Mouse (Mus musculus): ENCODE results near the gene Focad. TPM values are rescaled to one million over a fixed set of nuclear protein-coding genes. Genes with fewer than 3 reads are reported as not detected.

The Focad gene
- total RNA-seq, 2 experiments from 2014 or later, result 15.0 to 24.6 TPM

DNA sequence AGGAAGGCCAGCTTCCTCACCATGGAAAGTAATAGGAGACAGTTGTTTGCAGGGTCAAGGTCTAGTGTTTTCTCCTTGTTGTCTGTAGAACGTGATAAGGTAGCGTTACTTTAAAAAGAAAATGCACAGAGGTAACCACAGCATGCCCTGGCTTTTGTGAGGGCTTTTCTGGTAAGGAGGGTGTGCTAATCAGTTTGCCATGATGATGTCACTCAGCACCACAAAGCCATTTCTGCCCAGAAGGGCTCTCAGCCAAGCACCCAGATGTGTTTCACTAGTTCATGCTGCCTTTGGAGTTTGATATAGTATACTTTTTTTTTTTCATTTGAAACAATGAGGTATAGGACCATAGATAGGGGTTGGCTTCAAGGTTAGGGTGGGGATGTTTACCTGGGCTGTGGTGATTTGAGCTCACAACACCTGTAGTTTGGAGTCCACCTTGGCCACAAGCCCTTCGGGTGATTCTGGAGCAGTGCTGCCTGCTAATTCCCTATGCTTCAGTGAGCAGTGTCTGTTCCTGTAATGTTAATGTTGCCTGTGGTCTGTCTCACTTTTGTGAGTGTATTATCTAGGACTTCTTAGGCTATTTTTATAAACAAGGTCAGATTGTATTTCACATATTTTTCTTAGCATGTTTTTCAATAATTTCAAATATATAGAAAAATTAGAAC, 61.2 kb downstream of the Focad start:
- no peak for DNase-seq

DNA sequence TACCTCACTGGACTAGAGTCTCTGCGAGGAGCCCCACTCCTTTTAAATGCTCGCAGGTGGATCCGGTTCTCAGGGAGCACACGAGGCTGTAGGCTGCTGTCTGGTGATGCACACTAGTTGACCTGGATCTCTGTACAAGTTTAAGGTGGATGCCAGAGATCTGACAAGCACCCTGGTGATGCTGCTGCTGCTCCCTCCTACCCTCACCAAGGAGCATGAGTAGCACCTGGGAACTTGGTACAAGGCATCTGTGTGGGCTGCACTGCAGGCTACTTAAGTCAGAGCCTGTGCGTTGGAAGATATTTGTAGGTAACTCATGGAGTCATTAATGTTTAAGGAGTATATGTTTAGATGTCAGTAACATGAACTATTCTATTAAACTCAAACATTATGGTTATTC, 62.5 kb downstream of the Focad start:
- no peak for DNase-seq

DNA sequence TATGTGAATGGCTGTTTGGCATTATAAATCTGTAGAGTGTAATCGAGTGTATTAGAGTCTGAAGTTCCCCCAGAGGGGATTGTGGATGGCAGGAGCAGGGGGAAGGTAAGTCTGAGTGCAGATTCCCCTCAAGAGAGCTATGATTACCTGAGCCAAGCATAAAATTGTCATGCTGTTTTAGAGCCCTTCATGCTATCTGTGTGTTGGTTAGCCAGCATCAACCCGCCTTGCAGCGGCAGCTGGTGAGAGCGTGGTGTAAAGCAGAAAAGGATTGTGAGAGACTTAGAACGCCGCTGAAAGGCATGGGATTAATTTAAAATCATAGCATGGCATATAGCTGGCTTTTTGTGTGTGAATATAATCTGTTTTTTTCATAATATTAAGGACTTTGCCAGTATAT, 63.2 kb downstream of the Focad start:
- no peak for DNase-seq

- no peak for DNase-seq
Measured at GRCm38 (mm10) chr4:88159256-88159655, 64.8 kb downstream of the Focad start.

DNA sequence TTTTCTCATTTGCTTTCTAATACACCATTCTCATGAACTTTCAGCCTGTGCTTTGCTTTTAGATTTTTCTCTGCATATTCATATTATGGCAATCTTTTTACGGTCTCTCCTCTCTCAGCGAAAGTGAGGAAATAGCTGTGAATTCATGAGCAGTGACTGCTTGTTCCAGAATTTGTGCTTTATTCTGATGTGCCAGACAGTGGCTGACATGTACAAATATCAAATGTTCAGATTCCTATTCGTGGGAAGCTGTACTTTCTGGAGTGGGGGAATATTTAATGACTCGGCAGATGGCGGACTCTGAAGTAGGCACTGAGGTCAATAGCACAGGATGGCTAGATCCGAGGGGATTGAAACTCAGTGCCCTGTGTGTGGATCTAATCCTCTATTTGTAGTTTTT, 65.3 kb downstream of the Focad start:
- no peak for DNase-seq

DNA sequence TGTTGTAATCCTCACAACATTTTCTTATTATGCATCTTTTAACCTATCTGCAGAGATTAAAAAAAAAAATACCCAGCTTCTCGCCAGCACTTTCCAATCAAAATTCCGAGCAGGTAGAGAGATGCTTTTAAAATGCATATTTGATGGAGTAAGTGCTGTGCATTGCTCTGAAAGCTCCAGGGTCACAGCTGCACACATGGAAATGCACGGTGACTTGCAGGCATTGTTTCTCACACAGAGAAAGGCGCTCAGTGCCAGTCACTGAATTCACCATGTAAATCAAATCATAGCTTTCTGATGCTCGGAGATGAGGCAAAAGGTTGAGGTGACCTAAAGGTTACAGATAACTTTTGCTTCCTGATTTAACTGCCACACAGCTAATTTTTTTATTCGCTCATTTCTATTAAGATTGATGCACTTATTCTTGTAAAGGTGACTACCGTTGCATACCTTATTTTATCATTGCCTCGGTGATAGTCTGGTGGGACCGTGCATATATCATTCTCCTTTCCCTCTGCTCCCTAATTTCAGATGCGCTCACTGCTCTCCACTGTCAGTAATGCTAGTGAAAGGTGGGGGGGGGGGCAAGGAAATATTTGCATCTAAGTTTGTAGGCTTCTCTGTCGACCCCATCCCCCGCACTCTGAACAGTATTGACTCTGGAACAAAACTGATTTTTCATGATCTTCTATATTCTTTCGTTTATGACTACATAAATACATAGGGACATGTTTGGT, 69.2 kb downstream of the Focad start:
- DNase-seq, result no peak

DNA sequence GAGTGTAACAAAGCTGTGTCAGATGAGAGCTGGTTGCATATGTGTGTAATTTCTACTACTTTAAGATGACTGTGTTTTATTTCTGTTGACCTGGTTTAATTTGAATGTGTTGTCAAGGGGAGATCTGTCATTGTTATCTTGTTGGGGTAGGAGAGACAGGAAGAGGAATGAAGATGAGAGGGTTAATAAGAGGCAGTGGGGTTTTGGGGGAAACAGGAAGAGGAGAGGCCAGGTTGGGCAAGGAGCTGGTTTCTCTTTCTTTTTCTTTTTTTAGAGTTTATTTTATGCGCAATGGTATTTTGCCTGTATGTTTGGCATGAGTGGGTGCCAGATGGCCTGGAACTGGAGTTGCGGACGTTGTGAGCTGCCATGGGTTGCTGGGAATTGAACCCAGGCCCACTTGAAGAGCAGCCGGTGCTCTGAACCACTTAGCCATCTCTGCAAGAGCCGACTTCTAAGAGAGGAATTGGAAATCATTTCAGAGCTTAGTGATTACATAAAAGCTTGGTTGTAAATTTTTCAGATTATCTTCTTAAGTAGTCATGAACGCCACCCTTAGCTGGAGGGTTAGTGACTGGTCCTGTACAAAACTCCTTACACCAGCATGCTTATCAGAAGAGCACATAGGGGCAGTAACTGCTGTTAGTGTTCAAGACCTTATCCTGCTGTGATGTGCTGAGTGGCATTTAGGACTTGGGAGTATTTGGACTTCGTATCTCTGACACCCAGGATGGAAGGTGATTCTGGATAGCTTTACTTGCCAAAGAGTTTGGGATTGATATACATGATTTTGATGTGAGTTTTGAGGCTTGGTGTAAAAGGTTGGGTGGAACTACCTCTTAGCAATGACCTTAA, 72.8 kb downstream of the Focad start:
- no peak for DNase-seq

- DNase-seq, result no peak
Measured at GRCm38 (mm10) chr4:88175058-88175974, 80.9 kb downstream of the Focad start.

- DNase-seq, result no peak
Measured at GRCm38 (mm10) chr4:88179296-88179695, 84.9 kb downstream of the Focad start.

- DNase-seq, result no peak
Measured at GRCm38 (mm10) chr4:88184293-88184692, 89.9 kb downstream of the Focad start.

DNA sequence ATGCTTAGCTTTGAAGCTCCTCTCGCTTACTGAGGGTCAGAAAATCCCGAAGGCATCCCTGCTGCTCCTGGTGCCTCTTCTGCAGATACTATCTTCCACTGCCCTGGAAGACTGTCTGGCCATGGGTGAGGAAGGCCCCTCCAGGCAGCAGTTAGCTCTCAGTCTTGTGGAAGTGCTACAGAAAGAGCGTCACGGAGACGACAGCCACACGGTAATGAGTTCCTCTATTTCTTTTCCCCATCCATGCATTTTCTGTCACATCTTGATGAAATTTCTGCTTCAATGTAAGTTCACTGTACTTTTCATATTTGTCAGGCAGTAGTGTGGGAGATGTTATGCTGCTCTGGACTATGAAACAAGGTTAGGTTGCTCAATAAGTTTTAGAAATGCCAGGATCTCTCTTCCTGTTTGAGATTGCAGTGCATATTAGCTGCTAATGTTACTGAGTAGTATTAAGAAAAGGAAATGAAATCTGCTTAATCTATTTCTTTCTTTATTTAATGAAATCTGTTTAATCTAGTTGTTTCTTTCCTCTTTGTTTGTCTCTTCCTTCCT, 91.5 kb downstream of the Focad start:
- DNase-seq, result no peak

GRCm38 (mm10) chr4:88187649-88188048, 93.2 kb downstream of the Focad start:
- no peak for DNase-seq

DNA sequence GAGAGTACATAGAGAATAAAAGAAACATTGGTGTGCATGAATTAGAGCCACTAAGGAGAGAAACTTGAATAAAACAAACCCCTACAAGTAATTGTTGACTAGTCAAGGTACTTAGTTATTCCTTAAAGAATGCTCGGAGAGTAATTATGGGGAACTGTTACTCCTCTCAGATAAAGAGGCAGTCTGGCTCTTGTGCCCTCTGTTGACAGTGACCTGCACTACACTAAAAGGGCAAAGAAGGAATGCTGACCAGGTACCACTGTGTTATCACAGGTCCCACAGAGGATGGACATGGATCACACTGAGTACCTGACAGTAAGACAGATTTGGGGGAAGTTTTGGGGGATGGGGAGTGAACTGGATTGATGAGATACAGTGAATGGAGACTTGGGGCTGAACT, 95.1 kb downstream of the Focad start:
- no peak for DNase-seq

DNA sequence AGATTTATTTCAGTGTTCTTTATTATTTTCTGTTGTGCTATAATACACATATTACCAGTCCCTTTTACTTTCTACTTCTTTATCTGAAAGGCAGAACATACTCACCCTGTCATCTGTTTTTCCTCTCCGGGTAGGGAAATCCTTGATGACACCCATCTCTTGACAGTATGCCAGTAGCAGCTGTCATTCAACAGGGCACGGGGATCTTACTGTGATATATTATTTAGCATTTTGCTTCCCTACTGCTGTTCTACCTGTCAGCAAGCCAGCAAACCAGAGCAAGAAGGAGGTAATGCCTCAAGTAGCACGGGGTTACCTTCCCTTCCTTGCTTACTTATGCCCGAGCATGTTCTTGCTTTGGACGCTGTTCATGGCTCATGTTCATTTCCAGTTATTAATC, 99.8 kb downstream of the Focad start:
- DNase-seq, result no peak

GRCm38 (mm10) chr4:88195898-88196495, 101.6 kb downstream of the Focad start:
- DNase-seq, result no peak

GRCm38 (mm10) chr4:88196500-88196912, 102.1 kb downstream of the Focad start:
- DNase-seq, result no peak

DNA sequence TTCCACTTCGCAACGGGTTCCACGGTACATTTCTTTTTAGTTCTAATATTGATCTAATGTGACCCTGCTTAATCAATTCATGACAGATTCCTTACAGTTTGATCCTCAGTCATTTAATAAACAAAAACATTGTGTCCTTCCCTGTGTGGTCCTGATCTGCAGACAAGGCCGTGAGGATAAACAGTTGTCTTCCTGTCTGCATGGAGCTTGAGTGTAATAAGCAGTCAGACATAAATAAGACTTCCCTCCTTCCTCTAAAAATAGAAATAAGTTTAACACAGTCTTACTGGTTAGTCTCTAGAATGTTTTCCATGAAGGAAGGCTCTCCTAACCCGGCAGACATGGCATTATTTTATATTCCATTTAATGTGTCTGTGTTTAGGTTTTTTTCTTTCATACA, 102.8 kb downstream of the Focad start:
- DNase-seq, result no peak

- DNase-seq, result no peak
Measured at GRCm38 (mm10) chr4:88199186-88199585, 104.8 kb downstream of the Focad start.

DNA sequence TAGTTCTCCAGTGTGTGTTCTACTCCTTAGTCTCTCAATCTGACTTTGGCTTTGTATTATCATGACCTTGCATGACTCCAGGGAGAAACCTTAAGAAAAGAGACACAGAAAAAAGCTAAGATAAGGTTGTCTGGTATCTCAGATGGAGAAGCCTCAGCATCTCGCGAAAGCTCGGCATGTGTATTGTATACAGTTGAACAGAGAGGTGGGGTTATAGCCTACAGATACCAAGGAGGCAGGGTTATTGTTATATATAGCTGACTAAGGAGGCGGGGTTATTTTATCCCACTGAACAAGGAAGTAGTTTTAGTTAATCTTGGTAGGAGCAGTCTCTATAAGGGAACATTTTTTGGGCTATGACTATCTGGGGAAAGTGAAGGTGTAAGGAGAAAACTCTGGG, 106.6 kb downstream of the Focad start:
- DNase-seq, result no peak

DNA sequence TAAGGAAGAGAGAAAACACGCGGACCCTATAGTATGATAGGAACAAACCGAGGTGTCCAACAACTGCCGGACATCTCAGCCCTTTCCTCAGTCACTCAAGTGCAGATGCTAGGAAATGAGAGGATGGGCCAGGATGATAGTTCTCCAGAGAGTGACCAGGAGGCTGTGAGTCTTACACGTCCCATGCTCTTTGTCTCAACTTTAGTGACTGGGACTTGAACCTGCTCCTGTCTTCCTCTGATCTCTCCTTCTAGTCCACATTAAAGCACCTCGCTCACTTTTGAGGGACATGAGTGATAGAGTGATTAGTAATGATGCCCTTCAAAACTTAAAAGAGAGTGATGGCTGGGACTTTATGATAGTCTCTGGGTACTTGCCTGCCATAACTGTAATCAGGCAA, 114.2 kb downstream of the Focad start:
- DNase-seq, result no peak

GRCm38 (mm10) chr4:88209351-88209814, 115.0 kb downstream of the Focad start:
- peak; percentile 11 for DNase-seq

Measured in gastrocnemius, postnatal 10 days (tissue).